Mouse (Mus musculus) brain, embryonic 14.5 days (tissue): ENCODE measurements at regions not wholly inside any gene's neighbourhood (a gene's known extent, or its start where the extent isn't known, plus 50 kb on each side); places are given as distances from the start of the nearest gene placed in this dataset.

Source experiments
- CTCF ChIP-seq: fragments of 200-500 bp; IDR thresholded peaks from 2 replicates; pipeline ENCODE4 v1.5.1; 2012; ENCODE audit warnings: inconsistent platforms, mild to moderate bottlenecking, moderate library complexity, borderline replicate concordance; ENCODE audit not compliant: insufficient read depth, insufficient read length; ENCODE audit errors: extremely low read depth
- POLR2A ChIP-seq: fragments of 200-500 bp; IDR thresholded peaks from 2 replicates; pipeline ENCODE4 v1.6.1; 2012; ENCODE audit warnings: mild to moderate bottlenecking, inconsistent platforms, borderline replicate concordance; ENCODE audit not compliant: poor library complexity, insufficient read depth, insufficient read length, severe bottlenecking; ENCODE audit errors: extremely low read depth

DNA sequence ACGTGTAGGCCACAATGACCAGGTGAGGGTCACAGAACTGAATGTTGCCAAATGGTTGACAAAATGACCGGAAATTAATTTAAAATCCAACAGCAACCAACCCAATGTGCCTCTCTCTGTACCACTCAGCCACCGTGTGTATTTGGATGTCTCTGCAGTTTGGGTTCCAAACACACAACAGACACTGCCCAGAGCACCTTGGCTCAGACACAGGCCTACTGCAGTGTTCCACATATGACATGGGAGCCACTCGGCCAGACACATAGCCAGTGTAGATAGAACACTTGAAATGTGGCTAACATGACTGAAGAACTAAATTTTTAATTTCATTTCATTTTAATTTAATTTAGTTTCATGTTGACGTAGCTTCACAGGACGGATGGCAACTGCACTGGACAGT is 61.8 kb upstream of the Nphp3 start:
- TF ChIP-seq CTCF (no peak), POLR2A (no peak)
